Mouse (Mus musculus) neutrophil, adult 5-6 weeks (primary cell): Measurements from ENCODE around the gene Mef2a. TPM values are rescaled to one million over a fixed set of nuclear protein-coding genes. Genes with fewer than 3 reads are reported as not detected.
A peak's percentile ranks its signal among the peaks of the same experiment; 100 is the strongest.
"Not testable (repeated sequence)": the region's sequence is repeated elsewhere in the genome, so short reads cannot be mapped to it uniquely, and the experiment has no call there.

ENCODE experiments used
- ATAC-seq: fragments of 151-379, 151-347 bp; 2 replicates; pipeline ENCODE4 v1.8.0; 2017; ENCODE audit warnings: mild to moderate bottlenecking, moderate TSS enrichment; ENCODE audit not compliant: insufficient number of reproducible peaks, poor library complexity, low FRiP score, severe bottlenecking; ENCODE audit errors: extremely low read depth
- total RNA-seq: library from RNA; stranded (forward); fragments of 200-1000 nt; gene quantifications from 2 replicates; pipeline ENCODE4 v1.2.3, GENCODE M21; 2017

Gene Mef2a
- total RNA-seq, 1 experiment from 2014 or later: 119 TPM

DNA sequence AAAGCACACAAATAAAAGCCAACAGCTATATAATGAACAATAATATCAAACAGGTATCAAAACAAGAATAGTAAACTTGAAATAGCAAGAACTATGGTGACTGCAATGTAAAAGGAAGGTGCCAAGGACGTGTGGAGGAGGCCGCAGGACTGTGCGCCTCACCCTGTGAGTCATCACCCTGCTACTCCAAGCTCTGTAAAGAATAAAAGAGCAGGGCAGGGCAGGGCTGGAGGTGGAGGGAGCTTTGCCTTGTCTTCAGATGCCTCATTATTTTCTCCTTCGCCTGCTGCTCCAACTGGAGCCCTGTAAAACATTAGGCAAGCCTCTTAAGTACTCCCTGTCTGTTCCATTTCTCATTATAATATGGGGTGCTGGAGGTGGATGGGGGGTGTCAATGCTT lies 85.2 kb downstream of the Mef2a start:
- ATAC-seq: no peak

DNA sequence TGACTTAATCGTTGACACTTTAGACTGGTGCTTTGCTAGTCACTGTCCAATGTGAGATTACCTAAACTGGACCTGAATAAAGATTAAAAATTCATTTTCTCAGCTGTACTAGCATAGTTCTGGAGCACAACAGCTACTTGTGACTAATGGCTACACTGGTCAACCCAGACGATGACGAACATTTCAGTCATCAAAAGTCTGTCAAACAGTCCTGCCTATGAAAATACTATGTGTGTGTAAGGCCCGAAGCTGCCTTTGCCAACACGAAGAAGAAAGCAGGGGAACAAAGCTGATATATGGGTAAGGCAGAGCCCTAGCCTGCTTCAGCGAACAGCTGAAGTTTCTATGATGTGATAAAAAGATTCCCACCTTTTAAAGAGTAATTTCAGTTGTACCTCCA lies 89.1 kb downstream of the Mef2a start:
- no peak for ATAC-seq

DNA sequence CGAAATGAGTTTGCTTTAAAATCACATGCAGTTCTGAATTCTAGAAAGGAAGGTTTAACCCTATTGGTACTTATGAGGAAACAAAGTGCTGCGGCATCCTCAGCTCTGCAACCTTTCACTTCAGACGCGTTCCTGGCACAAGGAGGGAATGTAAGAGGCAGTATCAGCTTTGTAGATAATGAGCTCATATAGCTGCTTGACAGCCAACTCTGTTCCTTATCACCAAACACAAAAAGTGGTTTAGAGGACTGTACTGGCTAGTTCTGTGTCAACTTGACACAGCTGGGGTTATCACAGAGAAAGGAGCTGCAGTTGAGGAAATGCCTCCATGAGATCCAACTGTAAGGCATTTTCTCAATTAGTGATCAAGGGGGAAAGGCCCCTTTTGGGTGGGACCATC lies 102.2 kb downstream of the Mef2a start:
- ATAC-seq: not testable (repeated sequence)

DNA sequence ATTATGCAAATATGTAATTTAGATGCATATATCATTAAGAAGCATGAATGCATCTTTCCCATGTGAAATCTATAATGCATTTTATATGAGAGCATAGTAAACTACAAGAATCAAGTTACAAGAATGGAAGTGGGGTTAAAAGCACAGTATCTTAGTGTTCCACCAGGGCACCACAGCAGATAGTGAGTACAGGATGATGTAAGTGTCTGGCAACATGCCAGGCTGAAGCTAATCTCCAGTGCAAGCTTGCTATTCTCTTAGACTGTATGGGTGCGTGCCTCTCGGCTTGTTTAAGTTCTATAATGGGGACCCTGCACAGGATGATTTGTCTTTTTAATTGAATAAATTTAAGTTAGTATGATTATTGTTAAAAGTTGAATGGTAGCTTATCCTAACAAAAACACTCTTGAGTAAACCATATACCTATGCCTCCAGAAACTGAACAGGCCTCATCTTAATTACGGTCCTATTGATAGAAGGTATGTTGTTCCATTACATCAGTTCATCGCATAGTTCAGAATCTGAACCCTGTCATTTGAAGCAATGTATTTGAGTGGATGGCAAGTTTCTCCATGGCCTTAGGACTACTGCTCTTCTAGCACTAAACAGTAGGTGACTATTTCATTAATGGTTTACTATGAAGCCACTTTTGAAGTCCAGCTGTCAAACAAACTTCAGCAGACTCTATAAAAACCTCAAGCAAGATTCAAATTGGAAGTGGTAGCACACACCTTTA lies 112.7 kb downstream of the Mef2a start:
- no peak for ATAC-seq

DNA sequence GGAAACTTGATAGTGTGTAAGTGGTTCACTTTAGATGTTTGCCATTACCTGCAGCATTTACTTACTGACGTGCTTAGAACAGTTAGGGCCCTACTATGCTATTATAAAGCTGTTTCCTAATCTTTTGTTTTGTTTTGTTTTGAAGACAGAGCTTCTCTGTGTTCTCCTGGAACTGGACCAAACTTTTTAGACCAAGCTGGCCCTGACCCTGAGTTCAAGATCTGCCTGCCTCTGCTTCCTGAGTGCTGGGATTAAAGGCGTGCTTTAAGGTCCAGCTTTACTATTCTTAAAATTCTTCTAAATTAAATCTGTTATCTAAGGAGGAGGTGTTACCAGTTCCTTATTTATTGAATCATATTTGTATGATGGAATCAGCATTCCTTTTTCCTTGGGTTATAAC lies 126.6 kb downstream of the Mef2a start:
- no peak for ATAC-seq

DNA sequence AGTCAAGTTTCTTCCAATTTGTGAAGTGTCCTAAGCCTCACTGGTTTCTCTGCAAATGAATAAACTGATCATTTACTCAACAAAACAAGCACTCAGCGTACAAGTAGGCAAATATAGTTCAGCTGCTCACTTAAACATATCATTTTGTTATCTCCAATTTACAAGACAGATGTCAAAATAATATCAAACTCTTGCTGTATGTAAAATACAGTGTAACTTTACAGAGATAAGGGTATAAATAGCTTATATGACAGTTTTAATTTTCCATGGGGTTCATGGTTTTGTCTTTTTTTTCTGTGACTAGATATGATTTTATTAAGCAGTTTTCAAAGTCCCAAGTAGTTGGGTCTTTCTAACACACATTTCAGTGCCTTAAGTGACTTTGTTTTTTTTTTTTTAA lies 127.4 kb downstream of the Mef2a start:
- ATAC-seq: no peak

DNA sequence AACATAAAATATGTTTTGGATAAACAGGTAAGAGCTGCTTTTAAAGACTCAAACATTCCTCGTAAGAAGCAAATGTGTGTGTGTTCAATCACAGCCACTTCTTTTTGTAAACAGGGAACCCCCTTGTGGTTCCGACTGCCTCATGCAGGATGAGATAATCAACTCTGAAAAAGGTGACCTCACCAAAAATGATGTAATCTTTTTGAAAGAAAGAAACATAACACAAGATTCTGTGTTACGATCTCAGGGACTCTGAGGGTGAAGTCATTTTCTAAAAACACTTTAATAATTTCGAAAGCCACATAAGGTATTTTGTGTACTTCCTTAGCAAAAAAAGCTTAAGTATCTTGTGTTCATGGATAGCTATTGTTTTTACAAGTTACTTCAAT lies 128.8 kb downstream of the Mef2a start:
- ATAC-seq: no peak

DNA sequence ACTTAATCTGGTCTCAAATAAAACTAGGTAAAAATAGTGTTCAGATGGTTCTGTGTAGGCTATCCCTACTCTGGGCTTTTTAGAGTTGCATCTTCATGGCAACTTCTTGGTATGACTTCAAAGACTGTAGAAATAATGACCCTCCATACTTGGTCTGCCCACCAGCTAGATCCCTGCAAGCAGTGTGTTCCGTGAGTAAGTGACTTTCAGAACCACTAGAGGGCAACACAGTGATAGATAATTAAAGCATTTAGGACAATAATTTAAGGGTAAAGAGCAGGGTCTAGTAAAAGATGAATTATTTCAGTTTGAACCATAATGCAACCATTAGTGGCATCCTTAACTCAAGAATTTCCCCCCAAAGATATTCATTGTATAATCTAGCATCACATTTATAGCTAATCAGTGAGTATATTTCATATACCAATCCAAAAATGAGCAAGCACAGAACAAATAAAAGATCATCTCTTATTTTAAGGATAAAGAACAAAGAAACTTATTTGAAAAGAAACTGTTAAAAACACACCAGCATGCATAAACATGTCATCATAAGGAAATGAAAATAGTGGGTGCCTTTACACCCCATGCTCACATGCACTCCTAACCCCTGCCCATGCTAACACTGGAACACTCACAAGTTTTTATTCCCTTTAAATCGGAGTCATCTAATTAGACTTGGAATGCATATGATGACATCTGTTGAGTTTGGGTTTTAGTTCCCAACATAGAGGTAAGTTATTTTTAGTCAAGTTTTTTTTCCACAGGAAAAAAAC lies 129.4 kb downstream of the Mef2a start:
- ATAC-seq: peak; percentile 46; the same call in 1 of the 2 replicates

DNA sequence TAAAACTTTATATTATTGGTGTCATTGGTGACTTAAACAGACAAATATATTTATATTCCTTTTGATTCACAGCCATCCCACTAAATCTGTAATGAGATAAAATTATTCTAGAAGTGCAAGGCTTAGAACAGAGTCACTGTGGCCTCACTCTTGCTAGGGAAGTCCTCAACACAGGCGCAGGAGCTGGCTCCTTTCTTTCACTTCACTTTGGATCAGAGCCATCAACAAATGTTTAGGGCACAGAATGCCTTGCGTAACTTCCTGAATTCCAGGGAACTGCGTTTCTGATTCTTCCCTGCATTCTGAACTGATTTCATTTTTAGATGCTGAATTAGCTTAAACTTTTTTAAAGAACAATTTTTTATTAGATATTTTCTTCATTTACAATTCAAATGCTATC lies 130.7 kb downstream of the Mef2a start:
- no peak for ATAC-seq

DNA sequence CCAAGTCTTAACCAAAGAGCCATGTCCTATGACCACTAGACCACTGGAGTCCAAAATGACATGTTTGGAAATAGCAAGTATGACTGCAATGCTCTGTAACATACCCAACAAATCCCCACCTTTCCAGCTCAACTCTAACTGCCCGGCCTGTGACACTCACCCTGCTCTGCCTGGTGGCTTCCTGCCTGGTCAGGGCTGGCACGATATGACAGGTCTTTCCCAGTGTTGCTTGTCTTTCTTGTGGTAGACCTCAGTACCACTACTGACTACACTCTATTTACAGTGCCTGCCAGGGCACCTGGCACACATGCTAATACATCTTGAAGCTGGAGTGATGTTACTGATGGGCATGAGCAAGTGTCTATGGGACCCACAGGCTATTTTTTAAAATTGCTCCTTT lies 134.9 kb downstream of the Mef2a start:
- ATAC-seq: no peak

DNA sequence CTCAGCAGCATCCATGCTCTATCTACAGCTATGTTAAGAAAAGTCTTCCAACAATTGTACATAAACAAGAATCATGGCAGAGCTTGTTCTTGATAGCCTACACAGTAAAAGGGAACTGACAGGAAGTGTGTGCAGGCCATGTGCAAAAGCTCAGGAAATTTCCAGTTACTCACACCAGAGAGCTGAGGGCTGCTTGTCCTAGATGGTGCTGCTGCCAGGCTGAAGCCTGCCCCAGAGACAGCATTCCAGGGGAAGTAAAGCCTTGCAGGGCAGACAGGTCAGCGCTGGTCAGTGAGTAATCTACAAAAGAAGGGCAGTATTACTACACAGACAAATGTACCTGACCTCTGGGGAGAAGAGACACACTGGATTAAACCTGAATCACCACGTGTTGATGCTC lies 136.3 kb downstream of the Mef2a start:
- ATAC-seq: no peak

DNA sequence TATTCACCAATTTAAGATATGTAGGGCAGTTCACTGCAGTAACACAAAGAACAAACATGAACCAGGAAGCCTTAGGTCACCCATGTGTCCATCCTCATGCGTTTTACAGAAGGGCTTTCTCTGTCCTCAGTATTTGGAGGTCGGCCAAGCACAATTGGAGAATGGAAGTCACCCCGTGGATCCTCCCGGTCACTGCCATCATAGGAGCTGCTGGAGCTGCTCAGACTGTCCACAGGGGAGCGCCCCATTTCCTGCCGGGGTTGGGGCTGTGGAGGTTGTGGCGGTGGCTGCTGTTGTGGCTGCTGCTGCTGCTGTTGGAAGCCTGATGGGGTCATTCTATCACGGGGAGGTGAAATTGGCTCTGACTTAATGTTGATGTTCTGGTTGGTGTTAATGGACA lies 137.9 kb downstream of the Mef2a start:
- no peak for ATAC-seq

DNA sequence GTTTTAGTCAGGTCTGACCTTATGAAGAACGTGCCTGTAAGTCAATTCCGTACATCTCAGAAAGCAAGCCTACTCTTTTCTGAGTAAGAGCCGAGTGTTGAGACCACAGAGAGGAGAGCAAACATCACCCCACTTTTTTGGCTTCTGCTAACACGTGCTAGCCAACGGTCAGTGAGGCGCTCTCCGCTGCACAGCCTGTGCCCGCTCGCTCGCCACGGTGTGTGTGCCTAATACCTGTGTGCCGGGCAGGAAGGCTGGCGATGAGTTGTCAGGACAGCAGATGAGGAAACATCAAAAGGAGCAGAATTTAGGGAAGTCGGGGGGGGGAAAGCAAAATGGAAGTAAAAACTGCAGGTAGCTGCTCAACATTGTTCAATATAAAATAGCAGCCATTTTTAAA lies 140.2 kb downstream of the Mef2a start:
- no peak for ATAC-seq

DNA sequence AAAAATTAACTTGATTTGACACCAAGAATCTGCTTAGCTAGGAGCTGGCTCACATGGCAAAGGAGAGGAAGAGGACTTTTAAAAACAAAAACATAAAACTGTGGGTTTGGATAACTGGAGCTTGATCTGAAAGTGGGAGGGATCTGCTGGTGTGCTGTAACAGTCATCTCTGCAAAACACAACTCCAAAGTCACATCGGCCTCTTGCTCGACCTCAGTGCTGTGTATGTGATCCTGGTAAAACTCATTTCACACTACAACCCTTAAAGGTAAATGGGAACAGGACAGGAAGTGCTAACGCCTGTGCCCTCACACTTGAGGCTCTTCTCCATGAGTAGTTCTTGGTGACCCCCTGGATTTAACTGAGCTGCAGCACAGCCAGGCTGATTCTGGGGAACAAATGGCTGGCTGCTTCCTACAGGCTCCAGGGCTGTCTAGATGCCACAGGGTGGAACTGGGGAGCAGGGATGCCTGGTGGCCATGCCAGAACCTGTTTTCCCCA lies 142.0 kb downstream of the Mef2a start:
- ATAC-seq: no peak

DNA sequence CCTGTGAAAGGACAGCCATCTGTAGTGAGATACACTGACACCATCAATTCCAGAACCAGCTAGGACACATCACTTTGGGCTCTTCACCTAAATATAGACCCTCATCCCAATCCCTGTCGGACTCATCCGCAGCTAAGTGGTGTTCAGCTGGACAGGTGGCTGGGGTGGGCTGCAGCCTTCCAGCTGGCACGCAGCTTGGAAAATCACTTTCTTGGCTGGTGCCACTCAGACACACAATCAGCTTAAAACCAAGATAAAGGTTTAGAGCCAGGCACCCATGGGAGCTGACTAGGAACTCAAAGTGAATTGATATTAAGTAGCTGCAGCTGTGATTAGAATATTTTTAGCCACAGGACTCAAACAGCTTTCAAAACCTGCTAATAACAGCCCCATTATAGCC lies 142.4 kb downstream of the Mef2a start:
- no peak for ATAC-seq

DNA sequence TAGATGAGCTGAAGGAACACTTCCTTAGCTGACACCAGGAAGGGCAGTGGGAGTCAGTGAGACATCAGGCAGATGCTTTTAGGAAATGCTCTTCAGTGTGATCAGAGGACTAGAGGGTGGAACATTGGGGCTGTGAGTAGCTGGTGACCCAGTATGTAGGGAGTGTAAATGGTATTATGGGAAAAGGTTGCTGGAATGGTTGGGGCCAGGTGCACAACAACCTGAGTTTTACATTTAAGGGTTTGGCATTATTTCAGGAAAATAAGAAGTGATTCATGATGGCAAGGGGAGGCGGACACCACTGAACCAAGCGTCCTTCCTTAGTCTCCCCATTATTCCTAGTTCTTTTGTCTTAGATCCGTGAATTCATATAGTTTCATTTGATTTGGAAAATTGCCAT lies 143.0 kb downstream of the Mef2a start:
- ATAC-seq: no peak

DNA sequence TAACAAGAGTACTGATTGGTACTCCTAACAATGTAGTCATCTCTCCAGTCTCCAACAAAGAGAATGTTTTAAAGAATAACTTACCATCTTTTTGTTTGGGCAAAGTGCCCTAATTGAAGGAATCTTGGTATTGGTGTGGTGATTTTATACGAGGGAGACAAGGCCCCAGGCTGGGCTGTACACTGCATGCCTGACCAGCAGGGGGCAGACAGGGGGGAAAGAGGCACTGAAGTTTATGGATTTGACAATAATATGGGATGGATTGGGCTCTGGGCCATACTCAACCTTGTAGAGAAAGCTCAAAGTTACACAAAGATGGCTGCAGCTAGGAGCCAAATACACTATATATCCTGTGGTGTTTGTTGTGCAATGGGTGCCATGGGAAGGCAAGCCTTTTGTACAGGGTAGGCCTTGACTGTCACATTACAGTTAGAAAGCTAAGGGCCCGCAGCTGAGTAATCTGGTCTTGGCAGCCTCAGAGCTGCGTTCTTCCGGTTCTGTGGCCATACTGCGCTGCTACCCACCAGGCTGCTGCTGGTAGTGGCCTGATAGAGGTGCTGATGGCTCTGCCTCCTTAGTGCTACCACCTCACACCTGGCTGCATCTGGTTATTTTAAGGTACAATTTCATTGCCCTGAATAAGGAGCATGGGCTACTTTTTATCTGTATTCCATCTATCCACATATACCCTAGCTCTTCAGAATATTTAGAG lies 143.6 kb downstream of the Mef2a start:
- 0 out of 2 replicates have a peak, but pooled peaks have one; percentile 42 for ATAC-seq

DNA sequence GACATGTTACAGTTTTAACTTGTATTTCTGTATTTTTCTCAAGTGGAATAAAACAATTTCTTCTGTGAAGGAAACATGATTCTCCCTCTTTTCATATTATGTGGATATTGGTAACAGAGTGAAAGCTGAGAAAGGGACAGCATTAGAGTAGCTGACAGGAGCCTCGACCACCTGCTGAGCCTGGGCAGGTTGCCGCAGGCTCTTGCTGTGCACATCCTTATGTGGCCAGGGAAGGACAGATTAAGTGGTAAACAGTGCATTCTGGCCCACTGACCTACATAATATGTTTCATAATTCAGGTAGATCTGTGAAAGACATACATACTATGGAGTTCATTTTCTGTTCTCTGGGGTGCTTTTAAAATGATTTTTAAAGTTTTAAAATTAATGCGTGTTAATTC lies 144.3 kb downstream of the Mef2a start:
- no peak for ATAC-seq

DNA sequence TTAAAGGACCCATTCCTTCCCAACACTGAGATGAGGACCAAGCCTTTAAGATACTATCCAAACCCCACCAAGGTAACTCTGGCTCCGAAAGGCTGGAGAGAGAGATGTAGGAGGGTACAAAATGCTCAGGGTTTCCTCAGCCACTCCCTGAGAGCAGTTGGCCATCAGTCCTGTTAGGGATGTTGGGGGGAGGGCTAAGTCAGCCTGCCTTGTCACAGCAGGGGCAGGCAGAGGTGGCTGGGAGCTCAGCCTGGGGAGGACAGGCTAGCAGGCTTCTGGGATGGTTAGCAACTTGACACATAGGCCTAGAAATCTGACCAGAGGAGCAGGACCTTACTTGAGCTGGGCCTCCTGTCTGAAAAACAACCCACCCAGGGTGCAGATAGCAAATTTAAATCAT lies 145.1 kb downstream of the Mef2a start:
- no peak for ATAC-seq
